ENCODE assay signal across 20 mouse cellular contexts in genomic region chr16:21987956-21988355, GRCm38 (mm10).
"Had no signal": no experiment of that assay in that cellular context is flagged by ENCODE, and none has a peak within 500 bp of the region (broad histone marks: within the 10 kb centered on the region; RNA-seq: fewer than 3 reads in every experiment).

No protein-coding gene starts in this region.

- H3K27ac ChIP-seq: limb, embryonic 12.5 days; limb, embryonic 15.5 days; liver, embryonic 14.5 days; macrophage; midbrain, embryonic 12.5 days; midbrain, embryonic 15.5 days; stomach, postnatal 0 days had no signal

- DNase-seq: kidney, postnatal 14 days; kidney, postnatal 4 days; left cerebral cortex, postnatal 4 days; liver, postnatal 0 days; lung, embryonic 14.5 days; right cerebral cortex, adult 18-20 months; right cerebral cortex, postnatal 14 days; right cerebral cortex, postnatal 4 days; thymus, adult 2 months; thymus, postnatal 14 days; thymus, postnatal 4 days had no signal

- H3K27me3 ChIP-seq: limb, embryonic 12.5 days; limb, embryonic 15.5 days; midbrain, embryonic 12.5 days; midbrain, embryonic 15.5 days had no signal

- H3K4me1 ChIP-seq: limb, embryonic 12.5 days; limb, embryonic 15.5 days; midbrain, embryonic 12.5 days; midbrain, embryonic 15.5 days had no signal

- H3K9me3 ChIP-seq: limb, embryonic 12.5 days; limb, embryonic 15.5 days; midbrain, embryonic 12.5 days; midbrain, embryonic 15.5 days had no signal

- H3K4me2 ChIP-seq: limb, embryonic 12.5 days; limb, embryonic 15.5 days; liver, embryonic 11.5 days; lung, embryonic 14.5 days; midbrain, embryonic 12.5 days; midbrain, embryonic 15.5 days had no signal

- H3K9ac ChIP-seq: limb, embryonic 12.5 days; limb, embryonic 15.5 days; liver, embryonic 14.5 days; liver, postnatal 0 days; lung, embryonic 14.5 days; midbrain, embryonic 12.5 days; midbrain, embryonic 15.5 days had no signal

- ATAC-seq: liver, postnatal 0 days; lung, postnatal 0 days; midbrain, embryonic 15.5 days had no signal

- H3K4me3 ChIP-seq: limb, embryonic 12.5 days; limb, embryonic 15.5 days; midbrain, embryonic 12.5 days; midbrain, embryonic 15.5 days had no signal

- H3K36me3 ChIP-seq: limb, embryonic 12.5 days; limb, embryonic 15.5 days; midbrain, embryonic 12.5 days; midbrain, embryonic 15.5 days had no signal
